Mouse (Mus musculus) bone marrow, adult 2 months (tissue): ENCODE data around the gene En2. TPM values are rescaled to one million over a fixed set of nuclear protein-coding genes. Genes with fewer than 3 reads are reported as not detected.

Source experiments
- H3K27ac ChIP-seq: fragments of 200-500 bp; 2 replicates; pipeline ENCODE4 v1.5.1; 2012; ENCODE audit warnings: low read depth, mild to moderate bottlenecking, control low read depth, inconsistent platforms, low read length; ENCODE audit not compliant: control insufficient read depth, poor library complexity, insufficient read depth
- H3K4me1 ChIP-seq: fragments of 200-500 bp; 2 replicates; pipeline ENCODE4 v1.6.1; 2011; ENCODE audit warnings: low read length; ENCODE audit not compliant: control insufficient read depth, insufficient read depth
- H3K4me3 ChIP-seq: fragments of 200-500 bp; replicated peaks from 2 replicates; pipeline ENCODE3; 2011; ENCODE audit warnings: mild to moderate bottlenecking, low read depth, low read length, control low read depth; ENCODE audit not compliant: control insufficient read depth
- CTCF ChIP-seq: fragments of 200-500 bp; IDR thresholded peaks from 2 replicates; pipeline ENCODE4 v1.5.1; 2011; ENCODE audit warnings: low read length, control low read depth; ENCODE audit not compliant: control insufficient read depth, insufficient read depth
- POLR2A ChIP-seq: fragments of 200-500 bp; IDR thresholded peaks from 2 replicates; pipeline ENCODE4 v1.6.1; 2011; ENCODE audit warnings: low read depth, mild to moderate bottlenecking, control low read depth, low read length, borderline replicate concordance; ENCODE audit not compliant: control insufficient read depth
- WGBS: fragments of 180-500 bp; shearing (Covaris S2); methylation state at CpG from one replicate; pipeline ENCODE4 v1.1.7; 2018; 5-methylcytosine and 5-hydroxymethylcytosine counted together
- polyA plus RNA-seq: library from polyadenylated mRNA; stranded (reverse); fragments of >200 nt; gene quantifications from 2 replicates; pipeline ENCODE4 v1.2.4, GENCODE M21; 2011; ENCODE audit warnings: low replicate concordance; ENCODE audit not compliant: missing spikeins, insufficient read depth, insufficient read length

The En2 gene
- polyA plus RNA-seq, 1 experiment: not detected

DNA sequence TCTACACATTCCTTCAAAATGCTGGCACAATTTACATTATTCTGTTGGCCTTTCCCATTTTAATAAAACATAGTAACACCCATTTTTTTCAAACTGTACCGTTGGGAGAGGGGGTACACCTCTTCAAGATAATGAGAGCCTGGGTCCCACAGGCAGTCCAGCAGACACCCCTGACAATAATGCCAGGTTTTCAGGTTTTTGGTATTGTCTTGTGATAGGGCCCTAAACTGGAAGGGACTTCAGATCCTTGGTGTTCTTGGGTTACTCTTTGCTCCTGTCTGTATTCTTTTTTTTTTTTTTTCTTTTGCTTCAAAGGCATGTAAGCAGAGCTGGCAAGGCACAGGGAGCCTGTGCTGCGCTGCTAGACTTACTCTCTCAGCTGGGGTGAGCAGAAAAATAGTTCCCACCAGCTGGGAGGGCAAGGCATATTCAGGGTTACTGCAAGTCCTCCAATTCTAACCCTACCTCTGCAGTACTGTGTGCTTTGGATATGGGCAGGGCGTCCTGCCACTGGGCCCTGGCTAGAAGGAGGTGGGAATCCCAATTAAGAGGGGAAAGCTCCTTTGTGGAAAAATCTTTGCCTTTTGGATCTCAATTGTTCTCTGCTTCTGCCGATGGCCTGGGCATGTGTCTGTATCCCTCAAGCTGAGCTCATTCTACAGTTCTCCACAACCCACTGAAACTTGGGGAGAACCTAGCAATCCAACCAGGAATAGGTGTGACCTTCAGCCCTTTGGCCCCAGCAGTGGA lies 7.6 kb downstream of the En2 start:
- no peak for TF ChIP-seq CTCF
- no peaks in the 10 kb centered on the region; the same call in none of the 2 replicates for H3K4me1 ChIP-seq
- 16% methylated on average over 4 of the region's 4 CpGs for WGBS
- H3K4me3 ChIP-seq: no peak overlapping the region
- no peak overlapping the region for H3K27ac ChIP-seq

DNA sequence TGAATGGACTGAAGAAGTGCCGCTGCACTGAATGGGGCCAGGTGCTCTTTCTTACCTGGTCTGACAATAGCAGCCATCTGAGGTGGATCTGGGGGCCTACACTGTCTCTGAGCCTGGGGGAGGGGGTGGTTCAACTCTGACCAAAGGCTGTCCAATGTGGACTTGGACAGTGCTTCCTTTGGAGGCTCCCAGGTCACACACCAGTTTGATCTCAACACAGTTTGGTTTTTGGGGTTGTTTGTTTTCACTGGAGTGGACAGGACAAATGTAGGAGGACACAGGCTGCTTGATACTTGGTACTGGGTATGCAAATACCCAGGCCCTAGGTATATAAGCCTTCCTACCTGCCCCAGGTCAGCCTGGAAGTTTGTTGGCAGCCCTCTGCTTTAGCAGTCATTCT lies 8.2 kb downstream of the En2 start:
- H3K4me3 ChIP-seq: no peak overlapping the region
- TF ChIP-seq CTCF (no peak), POLR2A (no peak)
- H3K4me1 ChIP-seq: no peaks in the 10 kb centered on the region
- 24% methylated on average over 1 of the region's 1 CpGs for WGBS
- no peak overlapping the region for H3K27ac ChIP-seq

- 4% methylated on average over 9 of the region's 9 CpGs for WGBS
- no peak overlapping the region for H3K4me3 ChIP-seq
- no peaks in the 10 kb centered on the region for H3K4me1 ChIP-seq
- H3K27ac ChIP-seq: no peak overlapping the region
- TF ChIP-seq CTCF: no peak
- no peak for TF ChIP-seq POLR2A
These were observed 8.6 kb downstream of the En2 start for GRCm38 (mm10) chr5:28174086-28174485.

GRCm38 (mm10) chr5:28174876-28175569 lies 9.5 kb downstream of the En2 start:
- Histone ChIP-seq H3K4me3 (no peak overlapping the region), H3K4me1 (no peaks in the 10 kb centered on the region), H3K27ac (no peak overlapping the region)
- WGBS: 8% methylated on average over 24 of the region's 24 CpGs
- no peak for TF ChIP-seq POLR2A
- no peak for TF ChIP-seq CTCF

GRCm38 (mm10) chr5:28175570-28175919 lies 10.1 kb downstream of the En2 start:
- H3K4me1 ChIP-seq: no peaks in the 10 kb centered on the region
- no peak overlapping the region for H3K4me3 ChIP-seq
- no peak overlapping the region for H3K27ac ChIP-seq
- TF ChIP-seq CTCF (no peak), POLR2A (no peak)
- under 1% methylated on average over 10 of the region's 10 CpGs for WGBS

DNA sequence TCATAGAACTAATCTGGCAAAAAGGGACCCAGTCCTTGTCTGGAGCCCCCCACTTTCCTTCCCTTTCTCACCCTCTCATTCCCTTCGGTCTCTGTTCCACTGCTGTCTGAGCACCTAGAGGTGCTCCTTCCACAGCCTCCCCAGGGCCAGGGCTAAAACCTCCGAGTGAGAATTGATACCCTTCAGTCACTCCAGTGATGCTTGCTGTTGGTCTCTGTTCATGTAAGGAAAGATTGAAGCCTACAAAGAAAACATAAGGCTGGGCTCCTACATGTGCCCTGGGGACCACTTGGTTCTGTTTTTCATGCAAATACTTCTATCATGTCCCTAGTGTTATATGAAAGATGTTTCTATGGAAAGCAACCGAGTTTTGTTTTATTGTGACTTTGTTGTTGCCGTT lies 10.5 kb downstream of the En2 start:
- TF ChIP-seq CTCF (no peak), POLR2A (no peak)
- H3K4me3 ChIP-seq: no peak overlapping the region
- 7% methylated on average over 4 of the region's 4 CpGs for WGBS

DNA sequence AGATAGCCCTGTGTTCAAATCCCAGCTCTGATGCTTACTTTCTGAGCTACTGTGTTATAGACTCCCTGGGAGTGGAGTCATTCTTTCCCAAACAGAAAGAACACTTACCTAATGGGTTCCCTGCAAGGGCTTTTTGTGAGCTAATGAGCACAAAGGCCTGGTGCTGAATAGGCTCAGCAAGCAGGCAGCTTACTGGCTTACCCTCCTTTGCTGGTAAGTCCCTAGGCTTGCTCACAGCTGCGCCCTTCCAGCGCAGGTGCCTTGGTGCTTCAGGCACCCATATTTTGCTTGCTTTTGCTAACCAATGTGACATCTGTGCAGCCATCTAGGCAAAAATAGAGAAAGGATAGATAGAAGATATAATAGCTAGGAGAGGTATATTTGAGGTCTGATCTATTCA lies 11.1 kb downstream of the En2 start:
- TF ChIP-seq CTCF (no peak), POLR2A (no peak)

More for the DNA sequence above, 10.5 kb downstream of the En2 start:
- Histone ChIP-seq H3K27ac (no peak overlapping the region), H3K4me1 (no peaks in the 10 kb centered on the region)

DNA sequence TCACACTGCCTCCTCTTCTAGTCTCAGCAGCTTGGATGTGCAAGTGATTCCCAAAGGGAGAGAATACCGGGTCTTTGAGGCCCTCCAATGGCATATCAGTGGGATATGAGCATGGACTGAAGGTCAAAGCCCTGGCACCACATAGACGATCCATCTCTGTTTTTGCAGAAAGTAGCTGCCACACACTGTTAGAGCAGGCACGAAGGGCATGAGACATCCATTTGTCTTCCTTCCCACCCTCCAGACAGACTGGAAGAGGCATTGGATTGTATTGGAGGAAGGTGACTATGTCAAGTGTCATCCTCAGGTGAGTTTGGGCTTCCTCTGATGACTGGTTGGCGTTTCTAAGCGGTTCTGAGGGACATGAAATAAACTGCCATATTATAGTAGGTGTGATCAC lies 12.8 kb downstream of the En2 start:
- 26% methylated on average over 5 of the region's 5 CpGs for WGBS

More for the DNA sequence above, 11.1 kb downstream of the En2 start:
- Histone ChIP-seq H3K4me1 (no peaks in the 10 kb centered on the region), H3K4me3 (no peak overlapping the region), H3K27ac (no peak overlapping the region)
- WGBS: 16% methylated on average over 2 of the region's 2 CpGs

GRCm38 (mm10) chr5:28179237-28179790 lies 13.8 kb downstream of the En2 start:
- TF ChIP-seq CTCF (no peak), POLR2A (no peak)
- Histone ChIP-seq H3K4me1 (no peaks in the 10 kb centered on the region), H3K27ac (no peak overlapping the region), H3K4me3 (no peak overlapping the region)
- WGBS: 59% methylated on average over 7 of the region's 7 CpGs

More for the DNA sequence above, 12.8 kb downstream of the En2 start:
- Histone ChIP-seq H3K4me3 (no peak overlapping the region), H3K4me1 (no peaks in the 10 kb centered on the region), H3K27ac (no peak overlapping the region)
- TF ChIP-seq POLR2A (no peak), CTCF (no peak)
